Mouse (Mus musculus) hematopoietic multipotent progenitor cell, adult 10-12 weeks (in vitro differentiated cells): ENCODE measurements around the gene Olfr815. TPM values are rescaled to one million over a fixed set of nuclear protein-coding genes. Genes with fewer than 3 reads are reported as not detected.

Experiments used
- polyA plus RNA-seq: library from polyadenylated mRNA; stranded (reverse); fragments of >175 nt; gene quantifications from 2 replicates; pipeline ENCODE4 v1.2.3, GENCODE M21; 2012; ENCODE audit warnings: low replicate concordance

Olfr815 gene
- polyA plus RNA-seq: not detected in 2 replicates

GRCm38 (mm10) chr10:129905767-129906166 is at the start of gene Olfr815:
TSS of gene Olfr815 (minus strand) at chr10:129905867.

GRCm38 (mm10) chr10:129949000-129949399 is 43.3 kb upstream of the Olfr815 start, which contains the start of gene Olfr818:
TSS of gene Olfr818 (minus strand) at chr10:129949100.

GRCm38 (mm10) chr10:129915497-129915896 is 9.8 kb upstream of the Olfr815 start, which contains the start of gene Olfr816:
TSS of gene Olfr816 (minus strand) at chr10:129915597.

GRCm38 (mm10) chr10:129879751-129880150 is 25.9 kb downstream of the Olfr815 start, which contains the start of gene Olfr814:
TSS of gene Olfr814 (minus strand) at chr10:129879851.

GRCm38 (mm10) chr10:129855067-129855466 is 50.6 kb downstream of the Olfr815 start, which contains the start of gene Olfr813:
TSS of gene Olfr813 (plus strand) at chr10:129855367.

Other genes with a start within 250 kb of the Olfr815 start
- gene Olfr800, start 248.2 kb downstream of the Olfr815 start, polyA plus RNA-seq: not detected in 2 replicates
- gene Olfr801, start 232.0 kb downstream of the Olfr815 start, polyA plus RNA-seq: not detected in 2 replicates
- 0.15 TPM in 1 of 2 replicates, not detected in the other for gene Olfr802, start 217.7 kb downstream of the Olfr815 start, polyA plus RNA-seq
- not detected in 2 replicates for gene Olfr803, start 211.6 kb downstream of the Olfr815 start, polyA plus RNA-seq
- gene Olfr804, start 202.7 kb downstream of the Olfr815 start, polyA plus RNA-seq: not detected in 2 replicates
- gene Olfr805, start 176.5 kb downstream of the Olfr815 start, polyA plus RNA-seq: not detected in 2 replicates
- not detected in 2 replicates for gene Olfr806, start 163.9 kb downstream of the Olfr815 start, polyA plus RNA-seq
- not detected in 2 replicates for gene Olfr807, start 148.1 kb downstream of the Olfr815 start, polyA plus RNA-seq
- not detected in 2 replicates for gene Olfr808, start 140.4 kb downstream of the Olfr815 start, polyA plus RNA-seq
- not detected in 2 replicates for gene Olfr809, start 131.2 kb downstream of the Olfr815 start, polyA plus RNA-seq
- not detected in 2 replicates for gene Olfr810, start 111.0 kb downstream of the Olfr815 start, polyA plus RNA-seq
- gene Olfr811, start 101.5 kb downstream of the Olfr815 start, polyA plus RNA-seq: not detected in 2 replicates
- gene Olfr812, start 59.8 kb downstream of the Olfr815 start, polyA plus RNA-seq: not detected in 2 replicates
- not detected in 2 replicates for gene Olfr813, start 50.5 kb downstream of the Olfr815 start, polyA plus RNA-seq
- not detected in 2 replicates for gene Olfr814, start 26.0 kb downstream of the Olfr815 start, polyA plus RNA-seq
- gene Olfr816, start 9.7 kb upstream of the Olfr815 start, polyA plus RNA-seq: not detected in 2 replicates
- not detected in 2 replicates for gene Olfr818, start 43.2 kb upstream of the Olfr815 start, polyA plus RNA-seq
- gene Olfr819, start 61.4 kb upstream of the Olfr815 start, polyA plus RNA-seq: not detected in 2 replicates
- not detected in 2 replicates for gene Olfr247, start 70.3 kb upstream of the Olfr815 start, polyA plus RNA-seq
- gene Gm10310, start 79.2 kb upstream of the Olfr815 start, polyA plus RNA-seq: not detected in 2 replicates
- gene Olfr820, start 106.8 kb upstream of the Olfr815 start, polyA plus RNA-seq: not detected in 2 replicates
- not detected in 2 replicates for gene Olfr821, start 124.5 kb upstream of the Olfr815 start, polyA plus RNA-seq
- gene Olfr822, start 165.3 kb upstream of the Olfr815 start, polyA plus RNA-seq: not detected in 2 replicates
- gene Olfr823, start 209.5 kb upstream of the Olfr815 start, polyA plus RNA-seq: not detected in 2 replicates
- not detected in 2 replicates for gene Olfr824, start 224.1 kb upstream of the Olfr815 start, polyA plus RNA-seq